Mouse (Mus musculus): ENCODE data around the gene Tnfrsf25. TPM values are rescaled to one million over a fixed set of nuclear protein-coding genes. Genes with fewer than 3 reads are reported as not detected.

Tnfrsf25 gene
- polyA plus RNA-seq, 2 experiments, result 0.15 to 0.93 TPM

GRCm38 (mm10) chr4:152106746-152107145 is 9.0 kb upstream of the Tnfrsf25 start:
- DNase-seq (ENCODE audit: low read depth in 3 of 3, low spot score in 3 of 3) (no peak), ATAC-seq (ENCODE audit: insufficient read depth) (no peak)
- no peak overlapping the region for H3K9ac ChIP-seq (replicated peaks)
- no peak overlapping the region; the same call in 1 of the 2 replicates for H3K4me2 ChIP-seq (ENCODE audit: low read depth)
- no peaks in the 10 kb centered on the region for H3K9me3 ChIP-seq (ENCODE audit: control insufficient read depth, low read length)
- H3K4me1 ChIP-seq (replicated peaks; ENCODE audit: control insufficient read depth in 2 of 2, insufficient read depth in 2 of 2, low read length in 1 of 2), result peaks cover 30 to 37% of the 10 kb centered on the region in 2 experiments
- H3K27ac ChIP-seq, result no peak overlapping the region; the same call in 1 of the 2 replicates
- WGBS (ENCODE audit: insufficient replicate concordance), result 58% methylated on average over 9 of the region's 9 CpGs
- H3K36me3 ChIP-seq (replicated peaks; ENCODE audit: control insufficient read depth, insufficient read depth, low read depth), result peaks cover 15% of the 10 kb centered on the region
- H3K27me3 ChIP-seq (ENCODE audit: control insufficient read depth, insufficient read depth, low read length), result no peaks in the 10 kb centered on the region
- TF ChIP-seq EP300 (IDR thresholded peaks at IDR 0.05; ENCODE audit: low read depth) (no peak), CTCF (IDR thresholded peaks at IDR 0.05; ENCODE audit: low read depth) (peak; percentile 59)
- H3K4me3 ChIP-seq (ENCODE audit: insufficient read depth in 1 of 2, low read depth in 2 of 2, low read length in 2 of 2), result peak overlapping the region in 1 of 2 experiments; percentile 13; a peak in 1 of 4 replicates

GRCm38 (mm10) chr4:152107493-152107892 is 8.2 kb upstream of the Tnfrsf25 start:
- Histone ChIP-seq H3K9ac (replicated peaks) (peak overlapping the region; percentile 37; the same call in 1 of the 2 replicates), H3K4me2 (ENCODE audit: low read depth) (peak overlapping the region; percentile 70), H3K9me3 (ENCODE audit: control insufficient read depth, low read length) (no peaks in the 10 kb centered on the region), H3K27me3 (ENCODE audit: control insufficient read depth, insufficient read depth, low read length) (no peaks in the 10 kb centered on the region), H3K4me3 (ENCODE audit: insufficient read depth in 1 of 2, low read depth in 2 of 2, low read length in 2 of 2) (peak overlapping the region; percentile 46 to 53), H3K4me1 (replicated peaks; ENCODE audit: control insufficient read depth in 2 of 2, insufficient read depth in 2 of 2, low read length in 1 of 2) (peaks cover 30 to 37% of the 10 kb centered on the region in 2 experiments), H3K36me3 (replicated peaks; ENCODE audit: control insufficient read depth, insufficient read depth, low read depth) (peaks cover 21% of the 10 kb centered on the region), H3K27ac (peak overlapping the region; percentile 71)
- DNase-seq (ENCODE audit: low read depth in 3 of 3, low spot score in 3 of 3), result no peak
- ATAC-seq (ENCODE audit: insufficient read depth), result peak; percentile 69
- TF ChIP-seq CTCF (IDR thresholded peaks at IDR 0.05; ENCODE audit: low read depth), result no peak
- TF ChIP-seq EP300 (IDR thresholded peaks at IDR 0.05; ENCODE audit: low read depth), result no peak
- WGBS (ENCODE audit: insufficient replicate concordance), result 39% methylated on average over 24 of the region's 24 CpGs

GRCm38 (mm10) chr4:152107971-152108509 is 7.7 kb upstream of the Tnfrsf25 start:
- peak; percentile 87 for ATAC-seq (ENCODE audit: insufficient read depth)
- Histone ChIP-seq H3K4me3 (ENCODE audit: insufficient read depth in 1 of 2, low read depth in 2 of 2, low read length in 2 of 2) (peak overlapping the region; percentile 46 to 53), H3K27me3 (ENCODE audit: control insufficient read depth, insufficient read depth, low read length) (no peaks in the 10 kb centered on the region), H3K4me1 (replicated peaks; ENCODE audit: control insufficient read depth in 2 of 2, insufficient read depth in 2 of 2, low read length in 1 of 2) (peaks cover 30 to 37% of the 10 kb centered on the region in 2 experiments), H3K9me3 (ENCODE audit: control insufficient read depth, low read length) (no peaks in the 10 kb centered on the region), H3K4me2 (ENCODE audit: low read depth) (peak overlapping the region; percentile 70), H3K27ac (peak overlapping the region; percentile 71), H3K36me3 (replicated peaks; ENCODE audit: control insufficient read depth, insufficient read depth, low read depth) (peaks cover 21% of the 10 kb centered on the region), H3K9ac (replicated peaks) (no peak overlapping the region)
- DNase-seq (ENCODE audit: low read depth in 3 of 3, low spot score in 3 of 3), result peak in 1 of 3 experiments; percentile 82
- no peak for TF ChIP-seq CTCF (IDR thresholded peaks at IDR 0.05; ENCODE audit: low read depth)
- TF ChIP-seq EP300 (IDR thresholded peaks at IDR 0.05; ENCODE audit: low read depth), result no peak
- WGBS (ENCODE audit: insufficient replicate concordance), result 47% methylated on average over 30 of the region's 30 CpGs

GRCm38 (mm10) chr4:152108673-152109072 is 7.1 kb upstream of the Tnfrsf25 start:
- ATAC-seq (ENCODE audit: insufficient read depth) (no peak), DNase-seq (ENCODE audit: low read depth in 3 of 3, low spot score in 3 of 3) (no peak)
- Histone ChIP-seq H3K36me3 (replicated peaks; ENCODE audit: control insufficient read depth, insufficient read depth, low read depth) (peaks cover 21% of the 10 kb centered on the region), H3K4me1 (replicated peaks; ENCODE audit: control insufficient read depth in 2 of 2, insufficient read depth in 2 of 2, low read length in 1 of 2) (peaks cover 30 to 37% of the 10 kb centered on the region in 2 experiments), H3K27ac (peak overlapping the region; percentile 92; the same call in 1 of the 2 replicates), H3K27me3 (ENCODE audit: control insufficient read depth, insufficient read depth, low read length) (no peaks in the 10 kb centered on the region), H3K4me3 (ENCODE audit: insufficient read depth in 1 of 2, low read depth in 2 of 2, low read length in 2 of 2) (no peak overlapping the region; a peak in 1 of 4 replicates), H3K4me2 (ENCODE audit: low read depth) (peak overlapping the region; percentile 70), H3K9ac (replicated peaks) (no peak overlapping the region), H3K9me3 (ENCODE audit: control insufficient read depth, low read length) (no peaks in the 10 kb centered on the region)
- TF ChIP-seq CTCF (IDR thresholded peaks at IDR 0.05; ENCODE audit: low read depth), result no peak
- no peak for TF ChIP-seq EP300 (IDR thresholded peaks at IDR 0.05; ENCODE audit: low read depth)
- 88% methylated on average over 5 of the region's 5 CpGs for whole genome bisulfite sequencing (ENCODE audit: insufficient replicate concordance)

- Histone ChIP-seq H3K4me3 (ENCODE audit: insufficient read depth in 1 of 2, low read depth in 2 of 2, low read length in 2 of 2) (no peak overlapping the region), H3K27ac (peak overlapping the region; percentile 92), H3K9ac (replicated peaks) (no peak overlapping the region), H3K36me3 (replicated peaks; ENCODE audit: control insufficient read depth, insufficient read depth, low read depth) (peaks cover 18% of the 10 kb centered on the region), H3K4me1 (replicated peaks; ENCODE audit: control insufficient read depth in 2 of 2, insufficient read depth in 2 of 2, low read length in 1 of 2) (peaks cover 30 to 37% of the 10 kb centered on the region in 2 experiments), H3K27me3 (ENCODE audit: control insufficient read depth, insufficient read depth, low read length) (no peaks in the 10 kb centered on the region), H3K9me3 (ENCODE audit: control insufficient read depth, low read length) (no peaks in the 10 kb centered on the region), H3K4me2 (ENCODE audit: low read depth) (peak overlapping the region; percentile 67; the same call in 1 of the 2 replicates)
- TF ChIP-seq EP300 (IDR thresholded peaks at IDR 0.05; ENCODE audit: low read depth) (no peak), CTCF (IDR thresholded peaks at IDR 0.05; ENCODE audit: low read depth) (no peak)
- no peak for DNase-seq (ENCODE audit: low read depth in 3 of 3, low spot score in 3 of 3)
- WGBS (ENCODE audit: insufficient replicate concordance), result 74% methylated on average over 3 of the region's 3 CpGs
- no peak for ATAC-seq (ENCODE audit: insufficient read depth)
Measured at GRCm38 (mm10) chr4:152109509-152109908, 6.2 kb upstream of the Tnfrsf25 start.
